Mouse (Mus musculus): ENCODE data around the gene Ppfia4. TPM values are rescaled to one million over a fixed set of nuclear protein-coding genes. Genes with fewer than 3 reads are reported as not detected.

The Ppfia4 gene
- total and polyA plus RNA-seq, 3 experiments: 0.30 to 5.4 (median 1.8) TPM

- no peak for TF ChIP-seq CTCF (conservative IDR thresholded peaks at IDR 0.05 in 1 of 2, IDR thresholded peaks at IDR 0.05 in 1 of 2; ENCODE audit: low read depth in 2 of 2, low read length in 2 of 2)
- no peak for TF ChIP-seq SIN3A (IDR thresholded peaks at IDR 0.05; ENCODE audit: low read length)
- no peak for TF ChIP-seq USF1 (IDR thresholded peaks at IDR 0.05; ENCODE audit: low read depth, low read length)
- TF ChIP-seq NRF1 (IDR thresholded peaks at IDR 0.05; ENCODE audit: low read depth, low read length): no peak
- TF ChIP-seq IRF4 (IDR thresholded peaks at IDR 0.05; ENCODE audit: low read depth, low read length): no peak
- TF ChIP-seq JUND (conservative IDR thresholded peaks at IDR 0.05; ENCODE audit: low read depth, low read length): no peak
- no peak for TF ChIP-seq PAX5 (IDR thresholded peaks at IDR 0.05; ENCODE audit: low read length)
- no peak for TF ChIP-seq POLR2AphosphoS2 (IDR thresholded peaks at IDR 0.05; ENCODE audit: low read depth, low read length)
- Histone ChIP-seq H3K36me3 (replicated peaks in 1 of 2; ENCODE audit: control insufficient read depth in 1 of 2, insufficient read depth in 1 of 2, low read length in 1 of 2) (no peaks in the 10 kb centered on the region), H3K79me2 (replicated peaks; ENCODE audit: control insufficient read depth, extremely low read depth, insufficient read depth, poor library complexity, severe bottlenecking) (no peaks in the 10 kb centered on the region), H3K9ac (ENCODE audit: insufficient read depth, low read depth) (no peak overlapping the region), H3K9me3 (replicated peaks; ENCODE audit: low read length) (no peaks in the 10 kb centered on the region), H3K27me3 (replicated peaks) (no peaks in the 10 kb centered on the region), H3K27ac (ENCODE audit: insufficient read depth, low read depth) (no peak overlapping the region), H3K4me1 (ENCODE audit: control insufficient read depth in 1 of 2, insufficient read depth in 2 of 2) (peaks cover 23 to 52% of the 10 kb centered on the region in 2 experiments), H3K4me3 (replicated peaks in 1 of 3; ENCODE audit: low read depth in 2 of 3, low read length in 2 of 3, poor library complexity in 1 of 3) (no peak overlapping the region), H3K4me2 (ENCODE audit: insufficient read depth, low read depth, poor library complexity, severe bottlenecking) (no peak overlapping the region)
- dilution Hi-C loops (cut with MboI; ENCODE audit: extremely low pct_ligation_motif_present, extremely low pct_unique_long_range_greater_than_20kb, low sequenced_read_pairs) (no loop called here), in situ Hi-C loops (cut with MboI; ENCODE audit: low pct_ligation_motif_present, low pct_unique_long_range_greater_than_20kb, low sequenced_read_pairs) (no loop called here)
- DNase-seq (ENCODE audit: extremely low read depth): no peak
Measured at GRCm38 (mm10) chr1:134335924-134336810, 3.4 kb upstream of the Ppfia4 start.

- Histone ChIP-seq H3K4me3 (replicated peaks in 1 of 3; ENCODE audit: low read depth in 2 of 3, low read length in 2 of 3, poor library complexity in 1 of 3) (no peak overlapping the region), H3K9me3 (replicated peaks; ENCODE audit: low read length) (no peaks in the 10 kb centered on the region), H3K4me1 (ENCODE audit: control insufficient read depth in 1 of 2, insufficient read depth in 2 of 2) (peaks cover 23 to 53% of the 10 kb centered on the region in 2 experiments), H3K4me2 (ENCODE audit: insufficient read depth, low read depth, poor library complexity, severe bottlenecking) (no peak overlapping the region), H3K79me2 (replicated peaks; ENCODE audit: control insufficient read depth, extremely low read depth, insufficient read depth, poor library complexity, severe bottlenecking) (no peaks in the 10 kb centered on the region), H3K27me3 (replicated peaks) (no peaks in the 10 kb centered on the region), H3K27ac (ENCODE audit: insufficient read depth, low read depth) (no peak overlapping the region), H3K9ac (ENCODE audit: insufficient read depth, low read depth) (no peak overlapping the region), H3K36me3 (replicated peaks in 1 of 2; ENCODE audit: control insufficient read depth in 1 of 2, insufficient read depth in 1 of 2, low read length in 1 of 2) (no peaks in the 10 kb centered on the region)
- in situ Hi-C loops (cut with MboI; ENCODE audit: low pct_ligation_motif_present, low pct_unique_long_range_greater_than_20kb, low sequenced_read_pairs) (no loop called here), dilution Hi-C loops (cut with MboI; ENCODE audit: extremely low pct_ligation_motif_present, extremely low pct_unique_long_range_greater_than_20kb, low sequenced_read_pairs) (no loop called here)
- DNase-seq (ENCODE audit: extremely low read depth): no peak
- no peak for TF ChIP-seq PAX5 (IDR thresholded peaks at IDR 0.05; ENCODE audit: low read length)
- no peak for TF ChIP-seq EP300 (IDR thresholded peaks at IDR 0.05; ENCODE audit: low read length)
- no peak for TF ChIP-seq ZNF384 (IDR thresholded peaks at IDR 0.05; ENCODE audit: low read depth, low read length)
- TF ChIP-seq TBP (conservative IDR thresholded peaks at IDR 0.05; ENCODE audit: low read depth, low read length): no peak
- no peak for TF ChIP-seq POLR2AphosphoS2 (IDR thresholded peaks at IDR 0.05; ENCODE audit: low read depth, low read length)
- no peak for TF ChIP-seq NRF1 (IDR thresholded peaks at IDR 0.05; ENCODE audit: low read depth, low read length)
- no peak for TF ChIP-seq ZMIZ1 (IDR thresholded peaks at IDR 0.05; ENCODE audit: low read depth, low read length)
- no peak for TF ChIP-seq MYC (IDR thresholded peaks at IDR 0.05; ENCODE audit: low read depth, low read length)
- no peak for TF ChIP-seq MAX (IDR thresholded peaks at IDR 0.05; ENCODE audit: low read length)
- TF ChIP-seq ETS1 (conservative IDR thresholded peaks at IDR 0.05; ENCODE audit: low read depth, low read length): no peak
- no peak for TF ChIP-seq POLR2A (IDR thresholded peaks at IDR 0.05; ENCODE audit: low read depth, low read length)
- no peak for TF ChIP-seq TCF12 (IDR thresholded peaks at IDR 0.05; ENCODE audit: low read depth, low read length)
- no peak for TF ChIP-seq CTCF (conservative IDR thresholded peaks at IDR 0.05 in 1 of 2, IDR thresholded peaks at IDR 0.05 in 1 of 2; ENCODE audit: low read depth in 2 of 2, low read length in 2 of 2)
- no peak for TF ChIP-seq ZKSCAN1 (IDR thresholded peaks at IDR 0.05; ENCODE audit: borderline replicate concordance, low read depth, low read length)
- no peak for TF ChIP-seq ZC3H11A (IDR thresholded peaks at IDR 0.05; ENCODE audit: low read depth, low read length)
- TF ChIP-seq JUND (conservative IDR thresholded peaks at IDR 0.05; ENCODE audit: low read depth, low read length): no peak
- TF ChIP-seq IRF4 (IDR thresholded peaks at IDR 0.05; ENCODE audit: low read depth, low read length): no peak
- TF ChIP-seq MAFK (IDR thresholded peaks at IDR 0.05; ENCODE audit: insufficient replicate concordance, low read length): no peak
- TF ChIP-seq CHD2 (IDR thresholded peaks at IDR 0.05; ENCODE audit: low read length): no peak
Measured at GRCm38 (mm10) chr1:134335211-134335923, 2.6 kb upstream of the Ppfia4 start.

Measured in CH12.LX (cell line).